Mouse (Mus musculus) kidney, embryonic 16.5 days (tissue): ENCODE results near the gene Cldn2. TPM values are rescaled to one million over a fixed set of nuclear protein-coding genes. Genes with fewer than 3 reads are reported as not detected.

ENCODE experiments used
- ATAC-seq: fragments of 200-750 bp; cut with Nextera tagmentation; 2 replicates; pipeline ENCODE4 v1.8.0; 2017; ENCODE audit warnings: moderate TSS enrichment; ENCODE audit not compliant: low FRiP score, low TSS enrichment
- H3K27ac ChIP-seq: fragments of 300-500 bp; sonication (generic); 2 replicates; pipeline ENCODE4 v1.5.1; 2014; ENCODE audit warnings: low read length
- H3K27me3 ChIP-seq: fragments of 300-500 bp; sonication (generic); 2 replicates; pipeline ENCODE4 v1.6.1; 2014; ENCODE audit warnings: low read length, control low read depth, mixed read lengths; ENCODE audit not compliant: insufficient read depth
- H3K36me3 ChIP-seq: fragments of 300-500 bp; sonication (generic); 2 replicates; pipeline ENCODE4 v1.6.1; 2014; ENCODE audit warnings: low read length, control low read depth, mixed read lengths; ENCODE audit not compliant: insufficient read depth
- H3K4me1 ChIP-seq: fragments of 300-500 bp; sonication (generic); 2 replicates; pipeline ENCODE4 v1.6.1; 2014; ENCODE audit warnings: low read length, control low read depth, mixed read lengths; ENCODE audit not compliant: insufficient read depth
- H3K4me2 ChIP-seq: fragments of 300-500 bp; sonication (generic); replicated peaks from 2 replicates; pipeline ENCODE4 v1.6.1; 2014; ENCODE audit warnings: low read depth, low read length
- H3K4me3 ChIP-seq: fragments of 300-500 bp; sonication (generic); 2 replicates; pipeline ENCODE4 v1.5.1; 2014; ENCODE audit warnings: mild to moderate bottlenecking, low read length
- H3K9ac ChIP-seq: fragments of 300-500 bp; sonication (generic); replicated peaks from 2 replicates; pipeline ENCODE4 v1.6.1; 2014; ENCODE audit warnings: low read length
- H3K9me3 ChIP-seq: fragments of 300-500 bp; sonication (generic); 2 replicates; pipeline ENCODE4 v1.6.1; 2016; ENCODE audit warnings: low read length, control low read depth
- WGBS: fragments of 180-500 bp; shearing (Covaris S2); extraction: QIAGEN DNeasy Blood & Tissue Kit; methylation state at CpG from one replicate; pipeline ENCODE4 v1.1.7; 2014; 5-methylcytosine and 5-hydroxymethylcytosine counted together
- polyA plus RNA-seq: library from polyadenylated mRNA; unstranded; fragments of >200 nt; fragmentation: Nextera tagmentation; extraction: Ambion mirVana; gene quantifications from 2 replicates; pipeline ENCODE4 v1.2.1, GENCODE M21; 2015

The Cldn2 gene
- polyA plus RNA-seq, 1 experiment from 2014 or later = 64.7 TPM

GRCm38 (mm10) chrX:139779401-139779800, 21.2 kb upstream of the Cldn2 start:
- no peak for ATAC-seq
- H3K9ac ChIP-seq = no peak overlapping the region
- H3K36me3 ChIP-seq = no peaks in the 10 kb centered on the region
- H3K27me3 ChIP-seq = peaks cover 19% of the 10 kb centered on the region; the same call in 1 of the 2 replicates
- WGBS = 83% methylated on average over 5 of the region's 5 CpGs
- no peak overlapping the region for H3K27ac ChIP-seq
- H3K9me3 ChIP-seq = no peaks in the 10 kb centered on the region
- H3K4me1 ChIP-seq = no peaks in the 10 kb centered on the region
- no peak overlapping the region for H3K4me2 ChIP-seq
- no peak overlapping the region for H3K4me3 ChIP-seq

GRCm38 (mm10) chrX:139780988-139781387, 19.6 kb upstream of the Cldn2 start:
- no peak for ATAC-seq

GRCm38 (mm10) chrX:139781563-139781962, 19.1 kb upstream of the Cldn2 start:
- Histone ChIP-seq H3K9ac (no peak overlapping the region), H3K36me3 (no peaks in the 10 kb centered on the region), H3K27me3 (peaks cover 17% of the 10 kb centered on the region; the same call in 1 of the 2 replicates), H3K4me3 (no peak overlapping the region), H3K9me3 (no peaks in the 10 kb centered on the region), H3K27ac (no peak overlapping the region), H3K4me2 (no peak overlapping the region), H3K4me1 (no peaks in the 10 kb centered on the region)
- WGBS = 80% methylated on average over 4 of the region's 4 CpGs
- no peak for ATAC-seq

More at GRCm38 (mm10) chrX:139780988-139781387, 19.6 kb upstream of the Cldn2 start:
- H3K4me1 ChIP-seq = no peaks in the 10 kb centered on the region
- H3K27ac ChIP-seq = no peak overlapping the region
- H3K36me3 ChIP-seq = no peaks in the 10 kb centered on the region
- no peak overlapping the region for H3K4me2 ChIP-seq
- H3K9ac ChIP-seq = no peak overlapping the region
- H3K9me3 ChIP-seq = no peaks in the 10 kb centered on the region
- 49% methylated on average over 3 of the region's 3 CpGs for WGBS
- H3K4me3 ChIP-seq = no peak overlapping the region
- peaks cover 19% of the 10 kb centered on the region; the same call in 1 of the 2 replicates for H3K27me3 ChIP-seq

- WGBS = 50% methylated on average over 6 of the region's 6 CpGs
- Histone ChIP-seq H3K4me2 (no peak within 1 kb of the TSS), H3K9ac (no peak within 1 kb of the TSS), H3K27me3 (peaks cover 13% of the 10 kb centered on the region; the same call in 1 of the 2 replicates), H3K4me1 (no peaks in the 10 kb centered on the region), H3K36me3 (no peaks in the 10 kb centered on the region), H3K27ac (no peak within 1 kb of the TSS), H3K9me3 (no peaks in the 10 kb centered on the region), H3K4me3 (no peak within 1 kb of the TSS)
- ATAC-seq = no peak
Measured at GRCm38 (mm10) chrX:139782278-139783044, 18.2 kb upstream of the Cldn2 start, which contains the start of gene Ripply1. Gene Ripply1, minus strand, starts transcription at chrX:139782353.

- Histone ChIP-seq H3K4me3 (no peak overlapping the region), H3K27me3 (peaks cover 8% of the 10 kb centered on the region; the same call in 1 of the 2 replicates), H3K9me3 (no peaks in the 10 kb centered on the region), H3K4me1 (no peaks in the 10 kb centered on the region), H3K9ac (no peak overlapping the region), H3K4me2 (no peak overlapping the region), H3K36me3 (no peaks in the 10 kb centered on the region), H3K27ac (no peak overlapping the region)
- WGBS = 55% methylated on average over 3 of the region's 3 CpGs
- ATAC-seq = no peak
Measured at GRCm38 (mm10) chrX:139783045-139783422, 17.6 kb upstream of the Cldn2 start.

- no peak overlapping the region for H3K4me2 ChIP-seq
- WGBS = 59% methylated on average over 1 of the region's 1 CpGs
Measured at GRCm38 (mm10) chrX:139785764-139786163, 14.9 kb upstream of the Cldn2 start.

GRCm38 (mm10) chrX:139794072-139794845, 6.4 kb upstream of the Cldn2 start:
- Histone ChIP-seq H3K27me3 (peaks cover 11% of the 10 kb centered on the region; the same call in 1 of the 2 replicates), H3K27ac (no peak overlapping the region), H3K36me3 (no peaks in the 10 kb centered on the region), H3K9me3 (no peaks in the 10 kb centered on the region), H3K4me2 (no peak overlapping the region), H3K4me1 (no peaks in the 10 kb centered on the region), H3K4me3 (no peak overlapping the region), H3K9ac (no peak overlapping the region)
- no peak for ATAC-seq
- WGBS = 86% methylated on average over 7 of the region's 7 CpGs

More at GRCm38 (mm10) chrX:139785764-139786163, 14.9 kb upstream of the Cldn2 start:
- H3K4me1 ChIP-seq = no peaks in the 10 kb centered on the region
- ATAC-seq = peak; percentile 83
- H3K4me3 ChIP-seq = no peak overlapping the region
- H3K36me3 ChIP-seq = no peaks in the 10 kb centered on the region
- no peak overlapping the region for H3K9ac ChIP-seq
- no peak overlapping the region for H3K27ac ChIP-seq
- H3K27me3 ChIP-seq = peaks cover 4% of the 10 kb centered on the region; the same call in 1 of the 2 replicates
- H3K9me3 ChIP-seq = no peaks in the 10 kb centered on the region

GRCm38 (mm10) chrX:139796037-139796436, 4.6 kb upstream of the Cldn2 start:
- Histone ChIP-seq H3K4me3 (no peak overlapping the region), H3K36me3 (no peaks in the 10 kb centered on the region), H3K27ac (no peak overlapping the region), H3K9me3 (no peaks in the 10 kb centered on the region), H3K27me3 (peaks cover 13% of the 10 kb centered on the region), H3K4me2 (no peak overlapping the region), H3K9ac (no peak overlapping the region), H3K4me1 (no peaks in the 10 kb centered on the region)
- WGBS = 92% methylated on average over 6 of the region's 6 CpGs
- ATAC-seq = no peak

GRCm38 (mm10) chrX:139797875-139798274, 2.8 kb upstream of the Cldn2 start:
- 73% methylated on average over 9 of the region's 9 CpGs for WGBS
- H3K36me3 ChIP-seq = no peaks in the 10 kb centered on the region
- 0 out of 2 replicates have a peak, but pooled peaks have one; percentile 12 for ATAC-seq
- H3K4me3 ChIP-seq = no peak overlapping the region
- peaks cover 16% of the 10 kb centered on the region for H3K27me3 ChIP-seq
- no peaks in the 10 kb centered on the region for H3K4me1 ChIP-seq
- H3K4me2 ChIP-seq = no peak overlapping the region
- H3K27ac ChIP-seq = no peak overlapping the region
- H3K9ac ChIP-seq = no peak overlapping the region
- no peaks in the 10 kb centered on the region for H3K9me3 ChIP-seq
